Mouse (Mus musculus) A20 (cell line): ENCODE measurements around the gene Slc25a35.
"Not testable (repeated sequence)": the region's sequence is repeated elsewhere in the genome, so short reads cannot be mapped to it uniquely, and the experiment has no call there.

ENCODE experiments used
- DNase-seq: peaks from one replicate; pipeline ENCODE4 v3.0.0-alpha.2; 2011; ENCODE audit warnings: low read depth, low spot score

The Slc25a35 gene

GRCm38 (mm10) chr11:68961596-68961995 is 6.3 kb upstream of the Slc25a35 start:
- DNase-seq, result no peak

- not testable (repeated sequence) for DNase-seq
These were observed 5.8 kb upstream of the Slc25a35 start for GRCm38 (mm10) chr11:68962159-68962558.

GRCm38 (mm10) chr11:68963405-68963804 is 4.5 kb upstream of the Slc25a35 start:
- DNase-seq, result no peak

DNA sequence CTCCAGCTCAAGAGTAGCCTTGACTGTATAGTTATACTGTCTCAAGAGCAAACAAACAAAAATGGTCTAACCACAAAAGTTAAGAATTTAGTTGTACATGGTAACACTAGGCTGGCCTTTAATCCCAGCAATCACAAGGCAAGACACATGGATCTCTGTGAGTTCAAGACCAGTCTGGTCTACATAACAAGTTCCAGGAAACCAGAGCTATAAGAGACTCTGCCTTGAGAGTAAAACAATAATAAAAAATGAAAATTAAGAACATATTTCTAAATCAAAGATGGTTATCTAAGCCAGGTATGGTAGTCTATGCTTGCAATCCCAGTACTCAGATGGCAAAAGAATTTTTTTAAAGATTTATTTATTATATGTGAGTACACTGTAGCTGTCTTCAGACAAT is 2.9 kb upstream of the Slc25a35 start:
- DNase-seq, result no peak

DNA sequence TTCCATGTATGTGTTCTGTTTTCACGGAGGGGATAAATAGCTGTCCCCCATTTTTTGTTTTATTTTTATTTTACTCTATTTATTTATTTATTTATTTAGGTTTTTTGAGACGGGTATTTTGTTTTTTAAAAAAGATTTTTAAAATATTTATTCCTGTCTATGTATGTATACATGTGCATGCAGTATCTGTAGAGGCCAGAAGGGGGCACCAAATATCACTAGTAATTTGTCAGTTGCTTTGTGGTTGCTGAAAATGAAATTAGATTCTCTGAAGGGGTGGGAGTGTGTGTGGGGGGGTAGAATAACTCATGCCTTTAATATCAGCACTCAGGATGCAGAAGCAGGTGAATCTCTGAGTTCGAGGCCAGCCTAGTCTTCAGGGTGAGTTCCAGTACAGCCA is 2.1 kb upstream of the Slc25a35 start:
- peak; percentile 80 for DNase-seq

DNA sequence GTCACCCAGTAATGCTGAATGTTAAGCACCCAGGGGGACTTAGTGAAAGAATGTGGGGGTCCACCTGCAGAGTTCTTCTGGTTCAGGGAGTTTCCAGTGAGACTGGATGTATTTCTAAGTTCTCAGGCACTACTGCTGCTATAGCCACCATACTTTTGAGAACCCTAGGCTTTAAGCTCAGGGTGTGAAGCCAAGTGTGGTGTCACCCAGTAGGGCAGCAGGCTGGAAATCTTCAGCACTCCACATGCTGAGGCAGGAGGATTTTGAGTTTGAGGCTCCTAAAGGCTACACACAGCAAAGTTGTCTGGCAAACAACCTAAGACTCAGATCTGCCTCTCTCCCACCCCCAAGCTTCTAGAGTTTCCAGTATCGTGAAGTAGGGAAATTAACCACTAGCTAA is 1.4 kb upstream of the Slc25a35 start:
- DNase-seq, result peak; percentile 31

- no peak for DNase-seq
These were observed 821 bp downstream of the Slc25a35 start for GRCm38 (mm10) chr11:68968752-68969151.

DNA sequence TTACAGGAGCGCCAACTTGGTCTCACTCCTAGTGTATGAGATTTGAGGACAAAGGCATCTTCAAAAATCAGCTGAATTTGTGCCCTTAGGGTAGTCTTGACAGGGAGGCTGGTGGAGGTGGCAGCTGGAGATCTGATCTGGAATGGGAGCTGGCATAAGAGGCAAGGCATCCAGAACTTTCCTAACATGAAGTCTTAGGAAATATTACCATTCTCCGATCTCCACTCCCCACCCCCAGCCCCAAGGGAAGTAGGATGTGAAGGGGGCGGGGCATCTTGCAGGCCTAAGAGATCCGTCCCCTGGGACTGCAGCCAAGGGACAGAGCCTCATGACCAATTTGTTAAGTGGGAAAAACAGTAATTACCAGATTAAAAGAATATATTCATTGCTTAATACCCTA is 2.3 kb downstream of the Slc25a35 start:
- DNase-seq, result no peak

- DNase-seq, result peak; percentile 87
These were observed 5.5 kb downstream of the Slc25a35 start for GRCm38 (mm10) chr11:68973250-68974058.

GRCm38 (mm10) chr11:68974059-68974450 is 6.1 kb downstream of the Slc25a35 start:
- DNase-seq, result no peak

- DNase-seq, result no peak
These were observed 7.2 kb downstream of the Slc25a35 start, which contains the start of gene Rangrf for GRCm38 (mm10) chr11:68975085-68975484. Gene Rangrf (minus strand): TSS chr11:68975185.

DNA sequence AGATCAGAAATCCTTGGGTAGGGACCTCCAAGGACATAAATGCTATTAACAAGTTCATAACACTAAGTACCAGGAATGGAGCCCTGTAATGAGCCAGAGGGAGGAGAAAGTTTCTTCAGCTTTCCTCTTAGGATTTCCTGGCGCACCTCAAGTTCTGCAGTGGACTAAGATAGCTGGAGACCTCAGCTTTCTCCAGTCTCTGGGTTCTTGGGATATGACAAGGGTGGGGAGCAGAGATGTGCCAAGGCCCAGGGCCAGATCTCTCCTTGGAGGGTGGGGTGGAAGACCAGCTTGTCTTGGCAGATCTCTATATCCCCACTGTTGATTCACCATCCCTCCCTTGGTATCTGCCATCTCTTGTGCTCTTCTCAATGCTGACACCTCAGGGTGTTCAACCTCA is 7.7 kb downstream of the Slc25a35 start:
- no peak for DNase-seq

DNA sequence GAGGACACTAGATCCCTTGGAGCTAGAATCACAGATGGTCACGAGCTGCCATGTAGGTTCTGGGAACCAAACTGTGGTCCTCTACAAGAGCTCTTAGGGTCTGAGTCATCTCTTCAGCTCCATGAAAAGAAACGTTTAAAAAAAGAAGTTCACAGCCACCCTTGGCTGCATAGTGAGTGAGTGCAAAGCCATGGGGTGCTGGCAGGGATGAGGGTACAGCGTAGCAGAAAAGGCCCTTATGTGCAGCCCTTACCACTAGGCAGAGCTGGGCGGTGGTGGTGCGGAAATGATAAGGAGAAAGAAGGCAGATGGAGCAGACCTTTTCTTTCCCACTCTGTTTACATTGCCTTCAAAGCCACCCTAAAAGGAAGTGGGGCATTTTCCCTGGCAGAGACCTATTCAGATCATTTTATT is 11.4 kb downstream of the Slc25a35 start:
- DNase-seq, result peak; percentile 20

- DNase-seq, result no peak
These were observed 13.0 kb downstream of the Slc25a35 start for GRCm38 (mm10) chr11:68980919-68981318.

- peak; percentile 71 for DNase-seq
These were observed 14.9 kb downstream of the Slc25a35 start for GRCm38 (mm10) chr11:68982639-68983369.

DNA sequence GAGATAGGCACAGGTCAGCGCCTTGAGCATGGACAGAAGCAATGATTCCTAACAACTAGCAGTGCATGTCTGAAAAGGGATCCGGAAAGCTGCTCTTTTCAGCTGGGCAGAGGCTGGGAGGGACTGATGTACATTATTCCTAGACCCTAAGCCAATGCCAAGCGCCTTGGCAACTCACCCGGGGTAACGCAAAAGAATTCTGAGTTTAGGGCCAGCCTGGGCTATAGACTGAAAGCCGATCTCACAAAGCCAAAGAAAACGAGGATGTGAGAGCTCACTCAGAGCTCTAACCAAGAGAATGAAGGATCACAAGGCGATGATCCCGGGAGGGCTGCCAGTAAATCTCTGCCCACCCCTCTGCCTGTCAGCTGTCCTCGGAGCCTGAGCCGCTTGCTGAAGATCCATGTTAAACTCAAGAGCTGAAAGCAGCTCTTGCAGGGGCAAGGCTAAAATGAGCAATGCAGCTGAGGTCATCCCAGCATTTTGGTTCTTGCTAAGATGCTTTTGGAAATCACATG is 19.5 kb downstream of the Slc25a35 start:
- DNase-seq, result no peak

- no peak for DNase-seq
These were observed 20.4 kb downstream of the Slc25a35 start for GRCm38 (mm10) chr11:68988341-68988740.

GRCm38 (mm10) chr11:68993122-68993521 is 25.2 kb downstream of the Slc25a35 start:
- no peak for DNase-seq

GRCm38 (mm10) chr11:68994377-68994776 is 26.4 kb downstream of the Slc25a35 start:
- DNase-seq, result peak; percentile 42

GRCm38 (mm10) chr11:68997080-68997479 is 29.1 kb downstream of the Slc25a35 start:
- DNase-seq, result no peak

DNA sequence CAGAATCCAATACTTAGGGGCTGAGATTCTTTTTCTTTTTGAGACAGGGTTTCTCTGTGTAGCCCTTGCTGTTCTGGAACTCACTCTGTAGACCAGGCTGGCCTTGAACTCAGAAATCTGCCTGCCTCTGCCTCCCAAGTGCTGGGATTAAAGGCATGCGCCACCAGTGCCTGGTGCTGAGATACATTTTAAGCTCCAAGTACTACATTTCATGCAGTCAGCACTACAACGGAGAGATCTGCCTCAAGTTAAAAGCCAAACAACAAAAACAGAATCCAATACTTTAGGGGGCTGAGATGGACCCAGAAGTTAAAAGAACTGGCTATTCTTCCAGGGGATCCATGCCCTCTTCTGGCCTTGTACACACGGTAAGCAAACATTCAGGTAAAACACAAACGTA is 34.9 kb downstream of the Slc25a35 start:
- not testable (repeated sequence) for DNase-seq

DNA sequence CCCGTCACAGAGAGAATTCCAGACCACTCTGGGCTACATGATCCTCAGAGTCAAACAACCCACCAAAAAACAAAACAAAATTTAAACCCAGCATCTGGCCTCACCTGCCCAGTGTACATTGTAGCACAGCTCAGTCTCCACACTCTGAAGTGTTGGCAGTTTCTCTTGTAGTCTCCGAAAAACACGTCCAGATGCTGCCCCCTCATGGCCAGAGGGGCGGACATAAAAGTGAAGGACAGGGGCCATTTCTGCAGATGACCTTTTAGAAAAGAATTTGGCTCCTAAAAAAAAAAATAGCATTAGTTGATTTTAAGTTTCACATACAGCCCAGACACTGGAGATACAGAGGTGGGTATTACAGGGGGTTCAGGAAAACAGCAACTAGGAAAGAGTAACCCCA is 35.7 kb downstream of the Slc25a35 start:
- DNase-seq, result no peak

DNA sequence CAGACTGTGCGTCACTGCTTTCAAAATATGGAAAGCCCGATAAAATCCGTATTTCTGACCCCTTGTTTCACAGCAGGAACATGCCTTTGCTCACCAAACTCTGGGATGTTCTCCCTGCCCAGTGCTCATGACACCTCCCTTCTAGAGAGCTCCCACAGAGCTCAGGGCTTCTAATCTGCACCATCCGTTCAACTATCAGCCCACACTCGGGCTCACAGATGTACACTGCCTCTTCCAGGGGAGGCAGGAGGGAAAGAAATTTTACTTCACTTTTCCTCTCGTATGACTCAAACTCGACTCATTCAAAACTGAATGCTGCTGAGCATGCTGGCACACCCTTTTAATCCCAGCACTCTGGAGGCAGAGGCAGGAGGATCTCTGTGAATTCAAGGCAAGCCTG is 37.3 kb downstream of the Slc25a35 start:
- DNase-seq, result no peak
